Mouse (Mus musculus) heart, postnatal 0 days (tissue): ENCODE results near the gene Ifit1bl2.

ENCODE experiments used
- CTCF ChIP-seq: IDR thresholded peaks from 2 replicates; pipeline ENCODE4 v1.5.1; 2016; ENCODE audit warnings: antibody characterized with exemption, control low read depth, low read depth
- EP300 ChIP-seq: IDR thresholded peaks from 2 replicates; pipeline ENCODE4 v1.6.1; 2016; ENCODE audit warnings: antibody characterized with exemption, low read depth

- TF ChIP-seq CTCF: no peak
- no peak for TF ChIP-seq EP300
Observed at GRCm38 (mm10) chr19:34569896-34570476, 70.6 kb downstream of the Ifit1bl2 start.
